8 mouse cellular contexts compared by ENCODE assay signal in genomic region chr5:20951666-20952281, GRCm38 (mm10). TPM values are rescaled to one million over a fixed set of nuclear protein-coding genes. Genes with fewer than 3 reads are reported as not detected.
DNase-seq lines count a peak whose midpoint lies in the region; ATAC-seq and TF ChIP-seq lines count a peak whose summit lies in the region.

No protein-coding gene starts in this region.

- no peak for TF ChIP-seq CTCF in liver, embryonic 14.5 days (IDR thresholded peaks at IDR 0.05; ENCODE audit: low read depth)
- TF ChIP-seq CTCF in stomach, postnatal 0 days (IDR thresholded peaks at IDR 0.05; ENCODE audit: low read depth), result no peak

- no peaks in the 10 kb centered on the region for H3K27me3 ChIP-seq in forebrain, embryonic 10.5 days (ENCODE audit: poor library complexity, severe bottlenecking)
- no peaks in the 10 kb centered on the region for H3K27me3 ChIP-seq in heart, embryonic 15.5 days
- no peaks in the 10 kb centered on the region for H3K27me3 ChIP-seq in liver, embryonic 14.5 days (ENCODE audit: control insufficient read depth, insufficient read depth, low read length)
- no peaks in the 10 kb centered on the region for H3K27me3 ChIP-seq in neural tube, embryonic 11.5 days (ENCODE audit: control insufficient read depth, insufficient read depth, low read length)
- no peaks in the 10 kb centered on the region for H3K27me3 ChIP-seq in stomach, postnatal 0 days (ENCODE audit: control insufficient read depth, insufficient read depth, low read length)

- H3K9ac ChIP-seq in heart, embryonic 15.5 days, result peak overlapping the region; percentile 98
- peak overlapping the region; percentile 96 for H3K9ac ChIP-seq in liver, embryonic 14.5 days (replicated peaks)
- peak overlapping the region; percentile 97 for H3K9ac ChIP-seq in neural tube, embryonic 11.5 days (ENCODE audit: low read length)
- H3K9ac ChIP-seq in stomach, postnatal 0 days (ENCODE audit: low read length), result peak overlapping the region; percentile 96

- H3K4me2 ChIP-seq in heart, embryonic 15.5 days, result peak overlapping the region; percentile 61
- H3K4me2 ChIP-seq in liver, embryonic 14.5 days (ENCODE audit: low read depth), result peak overlapping the region; percentile 91
- H3K4me2 ChIP-seq in neural tube, embryonic 11.5 days (ENCODE audit: low read depth), result peak overlapping the region; percentile 53
- H3K4me2 ChIP-seq in stomach, postnatal 0 days (replicated peaks; ENCODE audit: low read depth), result peak overlapping the region; percentile 67

- DNase-seq in CD8-positive naive resting alpha-beta T cell, adult 2 months (ENCODE audit: low read depth in 2 of 2, low spot score in 2 of 2), result peak; percentile 88 to 89
- peak; percentile 96 for DNase-seq in c-Kit-positive CD71-negative TER-119-negative erythroid progenitor cells, embryonic 14.5 days (ENCODE audit: low read depth)
- peak; percentile 96 for DNase-seq in forebrain, embryonic 10.5 days (ENCODE audit: extremely low spot score, low spot score)
- peak; percentile 98 to 99 for DNase-seq in kidney, postnatal 25 days
- DNase-seq in liver, embryonic 14.5 days (ENCODE audit: low read depth in 3 of 3, low spot score in 3 of 3), result peak; percentile 96 to 97 (median 96)
- peak; percentile 97 for DNase-seq in neural tube, embryonic 11.5 days (ENCODE audit: low spot score)
- peak; percentile 95 for DNase-seq in stomach, postnatal 0 days (ENCODE audit: low spot score)

- peak; percentile 35; the same call in 1 of the 2 replicates for TF ChIP-seq EP300 in liver, embryonic 14.5 days (IDR thresholded peaks at IDR 0.05; ENCODE audit: low read depth)
- TF ChIP-seq EP300 in stomach, postnatal 0 days (optimal IDR thresholded peaks at IDR 0.05), result no peak

- peak overlapping the region; percentile 98 for H3K27ac ChIP-seq in forebrain, embryonic 10.5 days
- H3K27ac ChIP-seq in heart, embryonic 15.5 days, result peak overlapping the region; percentile 97
- peak overlapping the region; percentile 95 for H3K27ac ChIP-seq in liver, embryonic 14.5 days
- peak overlapping the region; percentile 98 for H3K27ac ChIP-seq in neural tube, embryonic 11.5 days (ENCODE audit: low read depth, low read length)
- peak overlapping the region; percentile 99 for H3K27ac ChIP-seq in stomach, postnatal 0 days (replicated peaks)

- H3K4me3 ChIP-seq in forebrain, embryonic 10.5 days, result peak overlapping the region; percentile 91
- H3K4me3 ChIP-seq in heart, embryonic 15.5 days, result peak overlapping the region; percentile 98
- H3K4me3 ChIP-seq in liver, embryonic 14.5 days (ENCODE audit: insufficient read depth in 1 of 2, low read depth in 2 of 2, low read length in 2 of 2), result peak overlapping the region; percentile 92 to 98
- peak overlapping the region; percentile 85 for H3K4me3 ChIP-seq in neural tube, embryonic 11.5 days (ENCODE audit: low read depth, low read length)
- H3K4me3 ChIP-seq in stomach, postnatal 0 days (ENCODE audit: low read depth, low read length), result peak overlapping the region; percentile 99

- peaks cover 7% of the 10 kb centered on the region for H3K36me3 ChIP-seq in forebrain, embryonic 10.5 days (replicated peaks)
- H3K36me3 ChIP-seq in heart, embryonic 15.5 days, result 0 out of 2 replicates have a peak, but pooled peaks cover 4% of the 10 kb centered on the region
- peaks cover 2% of the 10 kb centered on the region; the same call in 1 of the 2 replicates for H3K36me3 ChIP-seq in liver, embryonic 14.5 days (replicated peaks; ENCODE audit: control insufficient read depth, insufficient read depth, low read depth)
- H3K36me3 ChIP-seq in neural tube, embryonic 11.5 days (ENCODE audit: control insufficient read depth, insufficient read depth, low read length), result no peaks in the 10 kb centered on the region
- no peaks in the 10 kb centered on the region for H3K36me3 ChIP-seq in stomach, postnatal 0 days (ENCODE audit: control insufficient read depth, insufficient read depth, low read length)

- under 1% methylated on average over 51 of the region's 51 CpGs for WGBS in forebrain, embryonic 10.5 days
- under 1% methylated on average over 51 of the region's 51 CpGs for WGBS in heart, embryonic 15.5 days
- under 1% methylated on average over 47 of the region's 51 CpGs for WGBS in liver, embryonic 14.5 days (ENCODE audit: insufficient replicate concordance)
- WGBS in neural tube, embryonic 11.5 days, result under 1% methylated on average over 51 of the region's 51 CpGs
- under 1% methylated on average over 48 of the region's 51 CpGs for WGBS in stomach, postnatal 0 days

- peaks cover 5% of the 10 kb centered on the region; the same call in 1 of the 2 replicates for H3K9me3 ChIP-seq in forebrain, embryonic 10.5 days
- no peaks in the 10 kb centered on the region; the same call in 1 of the 2 replicates for H3K9me3 ChIP-seq in heart, embryonic 15.5 days (replicated peaks)
- H3K9me3 ChIP-seq in liver, embryonic 14.5 days (ENCODE audit: control insufficient read depth, low read length), result no peaks in the 10 kb centered on the region
- no peaks in the 10 kb centered on the region for H3K9me3 ChIP-seq in neural tube, embryonic 11.5 days (ENCODE audit: control insufficient read depth, low read length)
- no peaks in the 10 kb centered on the region for H3K9me3 ChIP-seq in stomach, postnatal 0 days (ENCODE audit: control insufficient read depth, low read length)

- H3K4me1 ChIP-seq in forebrain, embryonic 10.5 days, result peaks cover 21% of the 10 kb centered on the region
- H3K4me1 ChIP-seq in heart, embryonic 15.5 days (replicated peaks), result peaks cover 23% of the 10 kb centered on the region
- peaks cover 22 to 30% of the 10 kb centered on the region in 2 experiments for H3K4me1 ChIP-seq in liver, embryonic 14.5 days (replicated peaks; ENCODE audit: control insufficient read depth in 2 of 2, insufficient read depth in 2 of 2, low read length in 1 of 2)
- H3K4me1 ChIP-seq in neural tube, embryonic 11.5 days (ENCODE audit: control insufficient read depth, insufficient read depth, low read length), result peaks cover 5% of the 10 kb centered on the region
- no peaks in the 10 kb centered on the region for H3K4me1 ChIP-seq in stomach, postnatal 0 days (replicated peaks; ENCODE audit: control insufficient read depth, insufficient read depth)

- peak; percentile 99 for ATAC-seq in heart, embryonic 15.5 days (replicated peaks; ENCODE audit: insufficient number of reproducible peaks, insufficient read depth, low FRiP score, low read depth)
- peak; percentile 99 for ATAC-seq in liver, embryonic 14.5 days (ENCODE audit: insufficient read depth)
- peak; percentile 99 for ATAC-seq in neural tube, embryonic 11.5 days (ENCODE audit: insufficient read depth, low FRiP score, low TSS enrichment)
- peak; percentile 99 for ATAC-seq in stomach, postnatal 0 days (ENCODE audit: low FRiP score, low TSS enrichment)

RNA-seq across cellular contexts. Expression of gene Rsbn1l, which starts 4.4 kb away (rescaled TPM):
- polyA plus RNA-seq in forebrain, embryonic 10.5 days (2016; fragmentation: Nextera tagmentation; extraction: Ambion mirVana), result 5.2 and 5.6 TPM in 2 replicates
- polyA plus RNA-seq in heart, embryonic 15.5 days (2015; fragmentation: Nextera tagmentation; extraction: Ambion mirVana), result 5.6 and 6.4 TPM in 2 replicates
- polyA plus RNA-seq in liver, embryonic 14.5 days (2012; rRNA removed), result 3.5 and 4.6 TPM in 2 replicates
- polyA plus RNA-seq in liver, embryonic 14.5 days (2014; fragmentation: Nextera tagmentation; extraction: Ambion mirVana), result 3.7 and 4.2 TPM in 2 replicates
- 5.4 and 5.6 TPM in 2 replicates for polyA plus RNA-seq in neural tube, embryonic 11.5 days (2014; fragmentation: Nextera tagmentation; extraction: Ambion mirVana)
- 3.4 and 3.7 TPM in 2 replicates for polyA plus RNA-seq in stomach, postnatal 0 days (2015; fragmentation: Nextera tagmentation; extraction: Ambion mirVana)

Comparison
In these comparisons a context has a peak if more than half of its experiments do, and no peak if none do; other contexts are left out.
1. Peak in every context shown above with its lines: DNase-seq, ATAC-seq, H3K4me3 ChIP-seq and H3K27ac ChIP-seq.